Mouse (Mus musculus) heart, postnatal 10 days (tissue): ENCODE results near the gene Arl1. TPM values are rescaled to one million over a fixed set of nuclear protein-coding genes. Genes with fewer than 3 reads are reported as not detected.
"Not testable (repeated sequence)": the region's sequence is repeated elsewhere in the genome, so short reads cannot be mapped to it uniquely, and the experiment has no call there.

ENCODE experiments used
- DNase-seq, 2 experiments: peaks; one replicate each; pipeline ENCODE4 v3.0.0; 2021
- intact Hi-C: fragments of 180-260 bp; cut with DNase I; formaldehyde crosslinking; loops from one replicate; pipeline ENCODE4 v1.15.1; 2025
- total RNA-seq, 2 experiments: library from RNA; stranded (reverse); gene quantifications; 2 replicates each; pipeline ENCODE4 v1.2.3; 2021

The Arl1 gene
- 10 to 100 TPM; 92.5 to 95.3 TPM for total RNA-seq

GRCm38 (mm10) chr10:88730571-88731495 is at the start of gene Arl1:
Gene Arl1 (plus strand): TSS chr10:88730858.
- DNase-seq: peak; percentile 95 to 96
- intact Hi-C loops: loop anchor here (2.0 to 5.0 kb wide), 3 partner anchors 96 to 352 kb away; partner anchors contain the start of genes Chpt1, Dram1, Gnptab and Utp20

DNA sequence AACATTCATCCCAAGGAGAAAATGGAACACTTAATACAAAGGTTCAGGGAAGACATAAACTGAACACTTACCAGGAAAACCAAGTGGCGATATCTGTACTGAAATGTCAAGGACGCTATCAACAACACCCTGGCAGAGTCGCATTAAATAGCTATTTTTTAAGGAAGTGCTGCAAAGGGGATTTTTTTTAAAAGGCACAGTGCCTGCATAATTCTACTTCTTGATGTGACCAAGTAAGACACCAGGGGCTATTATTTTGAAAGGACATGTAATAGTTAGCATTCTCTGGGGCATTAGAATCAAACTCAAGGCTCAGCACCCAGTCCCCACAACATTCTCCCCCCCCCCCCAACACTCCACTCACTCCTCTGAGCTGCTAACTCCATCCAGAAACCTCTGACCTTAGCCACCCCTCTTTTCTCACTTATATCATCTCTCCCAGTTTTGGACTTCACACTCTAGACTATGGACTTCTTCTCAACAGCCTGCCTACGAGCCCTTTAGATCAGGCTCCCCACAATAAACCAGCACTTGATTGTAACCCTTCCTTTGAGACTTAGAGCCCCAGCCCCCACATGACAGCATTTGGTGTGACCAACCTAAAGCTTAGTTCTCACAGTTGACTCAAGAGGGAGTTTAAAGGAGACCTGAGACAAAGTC is 47.6 kb upstream of the Arl1 start:
- intact Hi-C loops: no loop called here
- no peak for DNase-seq

GRCm38 (mm10) chr10:88684925-88685324 is 45.7 kb upstream of the Arl1 start, which contains the start of gene Spic:
Gene Spic (minus strand): TSS chr10:88685015.
- intact Hi-C loops: no loop called here
- no peak for DNase-seq

DNA sequence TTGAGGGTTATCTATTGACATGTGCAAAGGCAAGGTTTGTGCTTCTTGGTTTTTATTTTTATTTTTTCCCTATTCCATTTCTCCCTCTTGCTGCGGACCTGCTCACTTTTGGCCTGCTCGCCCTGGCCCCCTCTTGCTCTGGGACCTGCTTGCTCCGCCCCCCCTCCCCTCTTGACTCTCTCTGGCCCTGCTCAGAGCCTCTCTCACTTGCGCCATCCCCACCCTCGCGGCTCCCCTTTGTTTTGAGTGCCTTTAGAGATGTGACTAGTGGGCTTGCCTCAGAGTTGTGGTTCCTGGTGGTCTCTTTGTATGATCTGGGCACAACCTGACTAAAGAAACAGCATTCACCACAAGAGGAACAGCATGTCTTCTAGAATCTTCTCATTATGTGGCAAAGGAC is 29.7 kb upstream of the Arl1 start:
- no peak for DNase-seq
- intact Hi-C loops: no loop called here

DNA sequence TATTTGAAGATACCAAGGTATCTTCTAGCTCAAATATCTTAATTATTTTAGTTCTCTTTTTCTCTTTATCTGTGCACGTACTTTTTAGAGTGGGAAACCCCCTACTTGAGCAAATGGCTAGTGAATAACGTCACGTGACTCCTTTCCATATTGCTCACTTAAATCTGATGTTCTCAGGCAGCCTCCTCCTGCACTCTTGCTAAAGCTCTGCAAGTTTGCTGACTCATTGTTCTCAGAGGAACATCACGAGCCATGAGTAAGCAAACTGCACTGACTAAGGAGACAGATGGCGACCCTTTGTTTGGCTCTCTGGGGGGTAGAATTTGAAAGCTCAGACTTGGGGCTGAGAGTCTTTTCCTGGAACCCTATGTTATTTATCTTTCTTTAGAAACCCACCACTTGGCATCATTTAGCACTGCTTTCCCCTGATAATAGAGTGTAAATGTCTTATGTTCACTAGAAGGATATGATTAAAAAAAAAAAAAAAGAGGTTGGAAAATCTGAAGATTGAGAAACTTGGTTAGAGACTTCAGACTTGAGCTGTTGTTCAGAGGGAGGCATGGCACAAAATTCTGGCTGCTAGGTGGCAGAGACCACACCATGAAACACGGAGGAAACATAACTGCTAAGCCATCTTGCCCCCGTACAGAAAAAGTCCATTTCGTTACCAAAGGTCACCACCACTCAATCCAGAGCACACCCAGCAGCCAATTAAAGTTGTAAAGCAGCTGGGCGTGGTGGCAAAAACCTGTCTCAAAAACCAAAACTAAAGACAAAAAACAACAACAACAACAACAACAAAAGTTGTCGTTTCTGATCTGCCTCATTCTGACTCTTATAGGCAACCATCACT is 21.8 kb upstream of the Arl1 start:
- DNase-seq: no peak
- intact Hi-C loops: no loop called here

- intact Hi-C loops: no loop called here
- no peak for DNase-seq
Observed at GRCm38 (mm10) chr10:88712359-88712758, 18.3 kb upstream of the Arl1 start.

DNA sequence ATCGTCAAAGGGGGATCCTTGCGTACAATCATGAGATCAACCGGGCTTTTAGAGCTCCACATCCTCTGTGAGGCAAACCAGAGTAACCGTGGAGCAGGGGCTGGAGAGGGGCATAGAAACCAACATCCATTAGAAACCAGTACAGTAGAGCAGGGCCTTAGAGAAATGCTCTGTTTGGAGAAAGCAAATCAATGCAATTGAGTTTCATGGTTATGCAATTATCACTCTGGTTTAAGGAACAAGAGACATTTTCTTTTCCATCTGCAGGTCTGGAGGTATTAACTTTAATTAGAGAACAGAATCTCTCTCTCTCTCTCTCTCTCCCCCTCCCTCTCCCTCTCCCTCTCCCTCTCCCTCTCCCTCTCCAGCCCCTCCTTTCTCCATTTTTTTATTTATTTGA is 15.9 kb upstream of the Arl1 start:
- intact Hi-C loops: no loop called here
- no peak for DNase-seq

- intact Hi-C loops: no loop called here
Observed at GRCm38 (mm10) chr10:88715621-88716020, 15.0 kb upstream of the Arl1 start.

GRCm38 (mm10) chr10:88716986-88717755 is 13.5 kb upstream of the Arl1 start:
- no peak for DNase-seq
- intact Hi-C loops: no loop called here

More at GRCm38 (mm10) chr10:88715621-88716020, 15.0 kb upstream of the Arl1 start:
- DNase-seq: no peak

DNA sequence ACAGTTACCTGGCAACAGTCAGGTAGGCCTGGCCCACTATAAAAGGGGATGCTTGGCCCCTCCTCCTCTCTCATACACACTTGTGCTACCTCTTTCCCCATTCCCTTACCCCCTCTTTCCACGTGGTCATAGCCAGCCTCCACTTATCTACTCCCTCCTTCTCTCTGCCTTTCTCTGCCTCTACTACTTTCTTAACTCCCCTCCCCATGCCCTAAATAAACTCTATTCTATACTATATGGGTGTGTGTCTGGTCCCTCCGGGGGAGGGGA is 13.0 kb upstream of the Arl1 start:
- DNase-seq: no peak
- intact Hi-C loops: no loop called here

DNA sequence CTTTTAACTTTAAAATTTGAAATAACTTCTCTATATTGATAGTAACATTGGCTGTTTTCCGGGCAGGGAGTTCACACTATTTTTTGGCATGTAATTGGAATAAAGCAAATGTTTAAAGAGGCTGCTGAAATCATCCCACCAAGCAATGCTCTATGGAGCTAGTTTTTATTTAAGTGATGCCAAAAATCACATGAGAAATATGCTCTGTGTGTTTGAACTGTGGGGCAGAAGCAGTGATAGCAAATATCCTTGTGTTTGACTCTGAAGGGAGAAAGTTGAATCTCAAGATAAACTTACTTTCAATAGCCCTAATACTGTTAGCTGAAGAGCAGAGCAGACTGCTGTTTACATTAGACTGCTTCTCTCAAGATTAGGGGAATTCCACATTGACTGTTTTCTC is 11.0 kb upstream of the Arl1 start:
- DNase-seq: no peak
- intact Hi-C loops: loop anchor here (10.0 kb wide), 1 partner anchor 265 kb away; the partner anchor contains the start of gene Sycp3

DNA sequence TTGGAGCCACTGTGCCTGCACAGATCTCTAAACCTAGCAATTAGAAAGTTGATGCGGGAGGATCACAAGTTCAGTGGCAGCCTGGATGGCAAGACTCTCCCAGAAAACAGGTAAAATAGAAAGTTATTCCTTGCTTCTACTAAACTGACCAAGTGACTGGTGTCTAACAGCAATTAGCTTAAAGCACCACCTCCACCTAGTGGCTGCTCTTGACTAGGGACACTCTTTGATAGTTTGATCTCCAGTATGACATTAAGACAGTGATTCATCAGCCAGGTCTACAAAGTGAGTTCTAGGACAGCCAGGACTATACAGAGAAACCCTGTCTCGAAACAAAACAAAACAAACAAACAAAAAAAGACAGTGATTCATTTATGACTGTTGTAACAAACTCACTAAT is 5.3 kb upstream of the Arl1 start:
- peak; percentile 33 to 43 for DNase-seq
- intact Hi-C loops: loop anchor here (10.0 kb wide), 1 partner anchor 271 kb away; the partner anchor contains the start of gene Sycp3

DNA sequence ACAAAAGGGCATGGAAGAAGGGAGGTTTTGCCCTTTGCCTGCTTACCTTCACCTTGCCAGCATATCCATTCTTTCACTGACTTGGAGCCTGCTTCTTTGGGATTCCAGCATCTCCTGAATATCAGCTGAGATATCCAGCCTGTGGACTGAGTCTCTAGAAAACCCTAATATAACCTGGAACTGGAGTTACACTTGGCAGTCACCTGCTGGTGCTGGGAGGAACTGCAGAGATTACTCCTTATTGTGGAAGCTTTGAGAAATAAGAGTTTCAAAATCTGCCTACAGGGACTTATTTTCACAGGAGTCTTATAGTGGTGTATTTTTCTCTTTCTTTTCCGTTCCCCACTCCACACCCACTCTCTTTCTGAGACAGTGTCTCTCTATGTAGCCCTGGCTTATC is 3.5 kb upstream of the Arl1 start:
- DNase-seq: peak; percentile 37 to 52
- intact Hi-C loops: loop anchor here (10.0 kb wide), 1 partner anchor 272 kb away; the partner anchor contains the start of gene Sycp3

DNA sequence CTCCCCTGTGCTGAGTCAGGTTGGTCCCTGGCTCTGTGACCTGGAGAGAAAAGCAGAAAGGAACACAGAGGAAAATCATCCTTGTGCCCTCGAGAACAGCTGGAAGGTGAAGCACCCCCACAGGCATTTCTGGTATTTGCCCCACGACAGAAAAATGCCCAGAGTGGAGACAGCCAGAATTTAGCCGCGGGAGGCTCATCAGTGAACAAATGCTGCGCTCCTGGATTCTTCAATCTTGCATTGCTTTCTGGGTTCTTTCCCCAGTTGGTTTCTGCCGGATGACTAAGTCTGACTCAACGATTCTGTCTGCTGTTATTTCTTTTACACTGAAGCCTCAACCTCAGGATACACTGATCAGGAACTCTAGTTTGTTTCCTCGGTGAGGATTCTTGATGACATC is 2.5 kb upstream of the Arl1 start:
- no peak for DNase-seq
- intact Hi-C loops: loop anchor here (10.0 kb wide), 1 partner anchor 273 kb away; the partner anchor contains the start of gene Sycp3

GRCm38 (mm10) chr10:88731496-88732308 is 1.0 kb downstream of the Arl1 start:
- no peak for DNase-seq
- intact Hi-C loops: loop anchor here (2.0 to 5.0 kb wide), 3 partner anchors 96 to 353 kb away; partner anchors contain the start of genes Chpt1, Dram1, Gnptab and Utp20

DNA sequence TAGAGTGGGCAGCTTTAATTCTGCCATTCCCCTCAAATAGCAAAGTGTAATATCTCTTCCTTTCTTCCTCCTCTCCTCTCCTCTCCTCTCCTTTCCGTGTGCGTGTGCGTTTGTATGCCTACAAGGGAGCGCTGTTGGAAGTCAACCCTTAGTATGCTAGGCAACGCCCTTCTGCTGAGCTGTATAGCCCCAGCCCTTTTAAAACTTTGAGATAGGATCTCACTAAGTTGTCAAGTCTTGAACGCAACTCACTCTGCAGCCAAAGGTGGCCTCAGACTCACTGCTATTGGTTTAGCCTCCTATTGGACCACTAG is 1.6 kb downstream of the Arl1 start:
- DNase-seq: no peak
- intact Hi-C loops: loop anchor here (5.0 kb wide), 2 partner anchors 95 to 230 kb away; partner anchors contain the start of genes Chpt1 and Utp20

DNA sequence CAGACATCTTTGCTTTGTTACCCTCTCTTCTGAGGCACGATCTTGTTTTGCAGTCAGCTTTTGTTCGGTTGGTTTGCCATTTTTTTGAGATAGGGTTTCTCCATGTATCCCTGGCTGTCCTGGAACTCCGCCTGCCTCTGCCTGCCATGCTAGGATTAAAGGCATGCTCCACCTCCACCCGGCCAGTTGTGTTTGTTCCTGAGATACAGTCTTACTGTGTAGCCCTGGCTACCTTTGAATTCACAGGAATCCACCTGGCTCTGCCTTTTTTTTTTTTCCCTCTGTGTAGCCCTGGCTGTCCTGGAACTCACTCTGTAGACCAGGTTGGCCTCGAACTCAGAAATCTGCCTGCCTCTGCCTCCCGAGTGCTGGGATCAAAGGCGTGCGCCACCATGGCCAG is 8.4 kb downstream of the Arl1 start:
- intact Hi-C loops, DNase-seq: not testable (repeated sequence)

GRCm38 (mm10) chr10:88739818-88740217 is 9.2 kb downstream of the Arl1 start:
- intact Hi-C loops: no loop called here
- no peak for DNase-seq

DNA sequence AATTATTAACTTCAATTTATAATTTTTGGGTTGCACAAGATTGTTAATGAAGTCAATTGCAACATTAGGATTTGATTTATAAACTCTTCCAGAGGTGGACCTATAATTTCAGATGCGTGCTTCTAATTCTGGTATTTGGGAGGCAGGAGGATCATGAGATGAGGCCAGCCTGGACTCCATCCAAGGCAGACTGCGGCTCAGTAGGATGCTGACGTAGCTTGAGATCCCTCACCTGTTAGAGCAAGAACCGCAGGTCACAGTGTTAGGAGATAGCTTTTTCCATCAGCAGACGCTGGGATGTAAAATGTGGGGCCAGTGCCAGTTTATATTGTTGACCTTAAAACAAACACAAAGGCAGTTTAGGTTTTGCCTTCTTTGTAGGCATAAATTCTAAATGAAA is 10.1 kb downstream of the Arl1 start:
- intact Hi-C loops: no loop called here
- no peak for DNase-seq
